Mouse (Mus musculus) heart, embryonic 16.5 days (tissue): ENCODE results near the gene Hfe2. TPM values are rescaled to one million over a fixed set of nuclear protein-coding genes. Genes with fewer than 3 reads are reported as not detected.
"Not testable (repeated sequence)": the region's sequence is repeated elsewhere in the genome, so short reads cannot be mapped to it uniquely, and the experiment has no call there.

Experiments used
- ATAC-seq: fragments of 200-750 bp; cut with Nextera tagmentation; replicated peaks from 2 replicates; pipeline ENCODE4 v1.8.0; 2017; ENCODE audit warnings: moderate number of reproducible peaks; ENCODE audit not compliant: insufficient read depth, low FRiP score; ENCODE audit errors: extremely low read depth
- H3K27ac ChIP-seq: fragments of 300-500 bp; sonication (generic); 2 replicates; pipeline ENCODE4 v1.5.1; 2014; ENCODE audit warnings: mild to moderate bottlenecking, low read length, control low read depth, moderate library complexity
- H3K27me3 ChIP-seq: fragments of 300-500 bp; sonication (generic); 2 replicates; pipeline ENCODE4 v1.6.1; 2014; ENCODE audit warnings: low read length, mixed read lengths; ENCODE audit not compliant: control insufficient read depth, insufficient read depth
- H3K36me3 ChIP-seq: fragments of 300-500 bp; sonication (generic); 2 replicates; pipeline ENCODE4 v1.6.1; 2014; ENCODE audit not compliant: control insufficient read depth, insufficient read depth
- H3K4me1 ChIP-seq: fragments of 300-500 bp; sonication (generic); 2 replicates; pipeline ENCODE4 v1.6.1; 2014; ENCODE audit warnings: low read length, mixed read lengths; ENCODE audit not compliant: control insufficient read depth, insufficient read depth
- H3K4me2 ChIP-seq: fragments of 300-500 bp; sonication (generic); 2 replicates; pipeline ENCODE4 v1.6.1; 2014; ENCODE audit warnings: low read depth, mild to moderate bottlenecking, control low read depth, low read length
- H3K4me3 ChIP-seq: fragments of 300-500 bp; sonication (generic); 2 replicates; pipeline ENCODE4 v1.5.1; 2014; ENCODE audit warnings: mild to moderate bottlenecking, control low read depth, low read length
- H3K9ac ChIP-seq: fragments of 300-500 bp; sonication (generic); 2 replicates; pipeline ENCODE4 v1.6.1; 2014; ENCODE audit warnings: low read length, control low read depth
- H3K9me3 ChIP-seq: fragments of 300-500 bp; sonication (generic); replicated peaks from 2 replicates; pipeline ENCODE4 v1.6.1; 2016; ENCODE audit warnings: low read length; ENCODE audit not compliant: control insufficient read depth
- WGBS: fragments of 180-500 bp; shearing (Covaris S2); extraction: QIAGEN DNeasy Blood & Tissue Kit; methylation state at CpG from one replicate; pipeline ENCODE4 v1.1.7; 2014; 5-methylcytosine and 5-hydroxymethylcytosine counted together
- polyA plus RNA-seq: library from polyadenylated mRNA; unstranded; fragments of >200 nt; fragmentation: Nextera tagmentation; extraction: Ambion mirVana; gene quantifications from 2 replicates; pipeline ENCODE4 v1.2.1, GENCODE M21; 2015

Hfe2 gene
- polyA plus RNA-seq, 1 experiment from 2014 or later: 10.9 TPM

DNA sequence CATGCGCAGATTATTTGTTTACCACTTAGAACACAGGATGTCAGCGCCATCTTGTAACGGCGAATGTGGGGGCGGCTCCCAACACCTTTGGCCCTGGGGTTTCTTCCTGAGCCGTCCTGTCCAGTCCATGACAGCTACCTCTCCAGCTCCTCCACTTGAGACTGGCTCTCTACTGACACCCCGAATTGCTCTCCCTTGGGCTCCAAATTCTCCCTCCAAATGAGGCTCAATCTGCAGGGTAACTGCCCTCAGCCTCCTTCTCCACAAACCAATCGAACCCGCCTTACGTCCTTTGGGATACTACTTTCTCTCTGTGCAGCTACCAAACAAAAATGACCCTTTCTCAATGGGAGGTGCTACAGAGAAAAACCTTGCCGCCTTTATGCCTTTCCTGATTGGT is 30.5 kb upstream of the Hfe2 start:
- not testable (repeated sequence) for ATAC-seq, H3K36me3 ChIP-seq, H3K9me3 ChIP-seq, H3K4me3 ChIP-seq, H3K9ac ChIP-seq, H3K4me2 ChIP-seq, H3K27me3 ChIP-seq, H3K27ac ChIP-seq, H3K4me1 ChIP-seq
- 91% methylated on average over 5 of the region's 11 CpGs for WGBS

DNA sequence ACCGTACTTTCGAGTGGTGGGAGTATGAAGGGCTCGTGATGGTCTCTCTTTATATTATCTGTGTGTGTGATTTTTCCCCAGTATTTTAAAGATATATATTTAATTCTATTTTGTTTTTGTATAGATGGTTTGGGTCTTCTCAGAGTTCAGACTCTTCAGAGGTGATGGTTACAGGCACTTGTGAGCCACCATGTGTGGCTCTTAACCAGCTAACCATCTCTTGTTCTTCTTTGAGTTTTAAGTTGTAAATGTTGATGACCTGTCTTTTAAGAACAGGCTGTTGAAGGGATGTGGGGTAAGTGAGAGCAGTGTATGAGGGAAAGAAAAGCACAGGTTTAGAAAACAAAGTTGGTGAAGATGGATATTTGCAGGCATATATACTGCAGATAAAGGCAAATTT is 30.1 kb upstream of the Hfe2 start:
- H3K9ac ChIP-seq: no peak overlapping the region
- no peaks in the 10 kb centered on the region for H3K36me3 ChIP-seq
- H3K27me3 ChIP-seq: no peaks in the 10 kb centered on the region
- WGBS: 91% methylated on average over 3 of the region's 3 CpGs
- H3K4me3 ChIP-seq: no peak overlapping the region
- H3K4me1 ChIP-seq: peaks cover 8% of the 10 kb centered on the region
- no peaks in the 10 kb centered on the region for H3K9me3 ChIP-seq
- H3K27ac ChIP-seq: no peak overlapping the region
- ATAC-seq: no peak
- no peak overlapping the region for H3K4me2 ChIP-seq

DNA sequence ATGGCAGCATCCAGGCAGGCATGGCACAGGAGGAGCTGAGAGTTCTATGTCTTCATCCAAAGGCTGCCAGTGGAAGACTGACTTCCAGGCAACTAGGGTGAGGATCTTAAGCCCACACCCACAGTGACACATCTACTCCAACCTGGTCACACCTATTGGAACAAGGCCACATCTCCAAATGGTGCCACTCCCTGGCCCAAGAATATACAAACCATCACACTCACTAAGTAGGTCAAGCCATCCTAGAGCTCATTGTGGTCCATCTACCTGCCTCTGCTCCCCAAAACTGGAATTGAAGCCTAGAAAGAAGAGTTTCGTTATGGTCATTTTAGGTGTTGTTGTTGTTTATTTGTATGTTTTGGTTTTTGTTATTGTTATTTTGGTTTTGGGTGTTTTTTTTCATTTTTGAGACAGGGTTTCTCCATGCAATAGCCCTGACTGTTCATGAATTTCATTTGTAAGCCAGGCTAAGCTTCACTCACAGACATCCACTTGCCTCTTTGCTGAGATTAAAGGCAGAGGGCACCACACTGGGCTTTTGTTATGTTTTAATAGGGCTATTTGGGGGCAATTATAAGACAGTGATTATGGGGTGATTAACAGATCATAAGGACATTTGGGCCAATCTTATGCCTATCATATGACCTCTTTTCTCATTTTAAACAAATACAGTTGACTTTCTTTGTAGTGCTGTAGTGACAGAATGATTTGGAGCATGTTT is 29.3 kb upstream of the Hfe2 start:
- Histone ChIP-seq H3K36me3 (no peaks in the 10 kb centered on the region), H3K27ac (no peak overlapping the region), H3K9me3 (no peaks in the 10 kb centered on the region), H3K4me1 (peaks cover 8% of the 10 kb centered on the region), H3K27me3 (no peaks in the 10 kb centered on the region), H3K9ac (no peak overlapping the region), H3K4me2 (no peak overlapping the region), H3K4me3 (no peak overlapping the region)
- ATAC-seq: no peak
- WGBS: 95% methylated on average over 1 of the region's 1 CpGs

DNA sequence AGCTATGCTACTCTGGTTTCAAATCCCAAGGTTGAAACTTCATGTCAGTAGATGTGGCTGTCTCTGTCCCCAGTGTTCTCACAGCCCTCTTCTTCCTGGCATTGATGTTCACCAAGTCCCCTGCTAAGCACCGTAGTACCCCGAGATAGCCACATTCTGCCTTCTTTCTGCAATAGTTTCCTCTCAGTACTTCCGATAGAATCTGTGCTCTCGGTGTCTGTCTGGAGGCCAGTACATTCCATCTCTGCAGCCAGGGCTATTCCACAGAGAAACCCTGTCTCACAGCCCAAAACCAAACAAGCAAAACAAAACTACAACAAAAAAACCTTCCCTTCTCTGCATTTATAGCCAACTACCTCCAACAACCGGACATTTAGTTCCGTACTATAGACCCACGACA is 28.8 kb upstream of the Hfe2 start:
- Histone ChIP-seq H3K4me2 (no peak overlapping the region), H3K9ac (no peak overlapping the region)
- WGBS: 60% methylated on average over 7 of the region's 7 CpGs

DNA sequence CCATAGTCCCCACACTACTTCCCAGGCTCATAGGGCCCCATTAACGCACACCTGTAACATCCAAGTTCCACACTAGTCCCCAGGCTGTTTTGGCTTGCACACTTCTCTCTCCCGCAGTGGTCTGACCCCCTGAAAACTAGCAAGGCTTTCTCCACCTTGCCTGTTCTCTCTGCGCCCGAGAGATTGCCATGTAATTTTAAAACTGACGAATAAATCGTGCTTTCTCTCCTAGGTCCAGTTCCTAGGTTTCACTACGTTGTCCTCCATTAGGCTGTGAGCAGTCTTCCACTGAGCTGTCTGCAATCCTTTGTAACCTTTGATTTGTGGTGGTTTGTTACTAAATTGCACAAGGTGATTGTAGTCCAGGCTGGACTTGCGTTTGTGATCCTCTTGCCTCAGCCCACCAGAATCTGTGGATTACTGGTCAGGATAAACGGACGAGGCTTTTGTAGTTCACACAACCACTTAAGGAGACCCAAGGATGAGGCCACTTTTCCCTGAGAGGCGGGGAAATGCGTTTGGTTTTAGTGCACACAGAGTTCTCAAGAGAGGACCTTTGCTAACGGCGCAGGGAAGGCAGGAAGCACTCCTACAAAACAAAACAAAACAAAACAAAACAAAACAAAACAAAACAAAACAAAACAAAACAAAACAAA is 28.2 kb upstream of the Hfe2 start:
- not testable (repeated sequence) for H3K27ac ChIP-seq, ATAC-seq

More for the DNA sequence above, 28.8 kb upstream of the Hfe2 start:
- Histone ChIP-seq H3K4me3 (no peak overlapping the region), H3K9me3 (no peaks in the 10 kb centered on the region), H3K27ac (no peak overlapping the region), H3K4me1 (peaks cover 8% of the 10 kb centered on the region), H3K36me3 (no peaks in the 10 kb centered on the region), H3K27me3 (no peaks in the 10 kb centered on the region)
- ATAC-seq: no peak

DNA sequence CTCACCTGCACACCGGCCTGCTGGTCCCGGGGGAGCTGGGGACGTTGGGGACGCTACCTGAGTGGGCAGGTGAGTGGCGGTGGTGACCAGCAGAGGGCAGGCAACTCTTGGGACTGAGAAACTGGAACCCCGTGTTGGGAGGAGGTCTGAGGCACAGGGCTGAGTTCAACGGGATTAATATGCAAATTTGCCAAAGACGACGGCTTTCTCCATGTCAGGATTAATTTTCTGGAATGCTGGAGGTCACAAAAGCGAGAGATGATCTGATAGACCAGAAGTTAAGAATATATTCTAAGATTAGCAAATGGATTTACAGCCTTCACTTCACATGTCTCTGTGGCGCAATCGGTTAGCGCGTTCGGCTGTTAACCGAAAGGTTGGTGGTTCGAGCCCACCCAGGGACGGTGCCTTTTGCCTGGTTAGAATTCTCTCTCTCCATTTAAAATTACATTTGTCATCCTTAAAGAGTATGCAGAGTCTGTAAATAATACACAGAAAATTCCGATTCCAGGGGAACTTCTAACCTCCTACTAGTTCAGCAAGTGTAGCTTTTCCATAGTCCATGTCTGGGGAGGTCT is 27.4 kb upstream of the Hfe2 start:
- H3K9ac ChIP-seq: peak overlapping the region; percentile 64
- H3K9me3 ChIP-seq: no peaks in the 10 kb centered on the region
- WGBS: under 1% methylated on average over 19 of the region's 19 CpGs
- no peak overlapping the region for H3K27ac ChIP-seq
- peak overlapping the region; percentile 89 for H3K4me2 ChIP-seq
- no peaks in the 10 kb centered on the region for H3K27me3 ChIP-seq
- H3K36me3 ChIP-seq: no peaks in the 10 kb centered on the region
- no peak for ATAC-seq
- peaks cover 8% of the 10 kb centered on the region for H3K4me1 ChIP-seq
- H3K4me3 ChIP-seq: peak overlapping the region; percentile 64

More for the DNA sequence above, 28.2 kb upstream of the Hfe2 start:
- 29% methylated on average over 14 of the region's 14 CpGs for WGBS
- H3K4me2 ChIP-seq: peak overlapping the region; percentile 89
- H3K4me3 ChIP-seq: peak overlapping the region; percentile 64
- H3K9me3 ChIP-seq, H3K4me1 ChIP-seq, H3K36me3 ChIP-seq, H3K27me3 ChIP-seq: not testable (repeated sequence)
- H3K9ac ChIP-seq: peak overlapping the region; percentile 64

DNA sequence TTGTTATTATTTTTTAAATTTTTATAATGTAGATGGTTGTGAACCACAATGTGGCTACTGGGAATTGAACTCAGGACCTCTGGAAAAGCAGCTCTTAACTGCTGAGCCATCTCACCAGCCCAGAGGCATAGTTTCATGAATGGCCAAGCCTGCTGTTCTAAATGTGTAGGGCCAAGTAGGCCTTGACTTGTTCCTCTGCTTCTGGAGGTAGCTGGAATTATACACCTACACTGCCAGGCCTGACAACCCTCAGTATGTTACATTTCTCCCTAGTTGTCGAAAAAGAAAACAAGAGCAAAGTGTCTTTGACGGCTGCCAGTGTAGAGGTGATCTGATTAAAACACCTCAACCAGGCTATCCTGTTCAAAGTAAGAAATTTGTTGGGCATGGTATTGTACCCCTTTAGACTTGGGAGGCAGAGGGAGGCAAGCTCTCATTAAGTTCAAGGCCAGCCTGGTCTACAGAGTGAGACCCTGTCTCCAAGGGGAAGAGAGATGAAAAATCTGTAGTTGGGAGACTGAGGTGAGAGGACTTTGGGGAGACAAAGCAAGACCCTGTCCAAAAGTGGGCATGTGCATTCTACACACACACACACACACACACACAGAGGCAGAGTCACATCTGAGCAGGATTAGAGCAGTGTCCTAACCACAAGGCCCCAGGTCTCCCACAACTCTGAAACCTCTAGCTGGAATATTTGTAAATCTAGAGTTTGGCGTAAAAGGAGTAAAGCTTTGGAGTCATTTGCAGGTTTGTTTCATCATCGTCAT is 26.3 kb upstream of the Hfe2 start:
- Histone ChIP-seq H3K9ac (no peak overlapping the region), H3K27ac (no peak overlapping the region; the same call in 1 of the 2 replicates), H3K36me3 (no peaks in the 10 kb centered on the region), H3K9me3 (no peaks in the 10 kb centered on the region), H3K27me3 (no peaks in the 10 kb centered on the region), H3K4me1 (peaks cover 13% of the 10 kb centered on the region), H3K4me3 (no peak overlapping the region; the same call in 1 of the 2 replicates), H3K4me2 (peak overlapping the region; percentile 68; the same call in 1 of the 2 replicates)
- 81% methylated on average over 4 of the region's 4 CpGs for WGBS
- ATAC-seq: no peak

DNA sequence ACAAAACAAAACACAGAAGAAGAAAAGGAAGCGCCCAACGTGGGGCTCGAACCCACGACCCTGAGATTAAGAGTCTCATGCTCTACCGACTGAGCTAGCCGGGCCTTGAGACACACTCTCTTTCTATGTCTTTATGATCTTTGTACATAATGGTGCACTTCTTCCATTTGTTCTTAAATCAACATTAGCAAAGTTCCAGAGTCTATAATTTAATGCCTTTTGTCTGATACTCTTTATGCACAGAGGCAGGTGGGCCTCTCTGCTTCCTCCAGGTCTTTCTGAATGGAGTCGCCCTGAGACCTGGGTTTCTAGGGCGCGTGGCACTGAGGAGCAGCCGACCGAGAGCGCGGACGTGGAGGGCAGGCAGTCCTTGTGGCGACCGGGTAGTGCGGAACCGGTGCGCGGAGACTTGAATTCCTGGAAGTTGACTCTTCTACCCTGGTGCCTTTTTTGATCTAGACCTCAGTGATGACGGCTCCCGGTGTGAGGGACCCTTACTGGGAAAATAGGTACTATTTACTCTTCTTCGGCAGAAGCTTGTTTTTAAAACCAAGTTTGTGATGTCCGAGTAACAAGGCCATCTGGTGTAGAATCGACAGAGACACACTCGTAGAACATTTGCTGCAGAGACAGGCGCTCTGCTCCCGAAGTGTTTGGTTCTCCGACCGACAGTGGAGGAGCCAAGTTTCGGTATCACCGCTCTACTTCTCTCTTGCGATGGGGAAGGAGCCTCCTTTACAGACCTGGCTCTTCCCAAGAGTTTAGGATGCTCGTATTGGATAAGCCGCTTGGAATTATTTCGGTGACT is 25.3 kb upstream of the Hfe2 start:
- H3K4me1 ChIP-seq: peaks cover 13% of the 10 kb centered on the region
- H3K9ac ChIP-seq: peak overlapping the region; percentile 91
- H3K4me2 ChIP-seq: peak overlapping the region; percentile 68
- ATAC-seq: peak; percentile 41
- H3K27ac ChIP-seq: peak overlapping the region; percentile 97
- no peaks in the 10 kb centered on the region for H3K9me3 ChIP-seq
- H3K27me3 ChIP-seq: no peaks in the 10 kb centered on the region
- H3K4me3 ChIP-seq: peak overlapping the region; percentile 88
- WGBS: under 1% methylated on average over 36 of the region's 36 CpGs
- no peaks in the 10 kb centered on the region for H3K36me3 ChIP-seq
